Mouse (Mus musculus) testis, adult 2 months (tissue): ENCODE measurements at regions not wholly inside any gene's neighbourhood (a gene's known extent, or its start where the extent isn't known, plus 50 kb on each side); places are given as distances from the start of the nearest gene placed in this dataset.

Source experiments
- CTCF ChIP-seq: fragments of 200-500 bp; IDR thresholded peaks from 2 replicates; pipeline ENCODE4 v1.5.1; 2012; ENCODE audit warnings: low read depth, mild to moderate bottlenecking, inconsistent platforms, low read length, moderate library complexity; ENCODE audit not compliant: control insufficient read depth, insufficient read depth, insufficient replicate concordance
- POLR2A ChIP-seq: fragments of 200-500 bp; IDR thresholded peaks from 2 replicates; pipeline ENCODE4 v1.6.1; 2012; ENCODE audit warnings: low read depth, mild to moderate bottlenecking, inconsistent platforms, low read length, moderate library complexity; ENCODE audit not compliant: control insufficient read depth

GRCm38 (mm10) chr1:183507893-183508292 lies 89.9 kb downstream of the Hhipl2 start:
- TF ChIP-seq CTCF (no peak), POLR2A (no peak)
